9 mouse cellular contexts compared by ENCODE assay signal in the genomic region with DNA sequence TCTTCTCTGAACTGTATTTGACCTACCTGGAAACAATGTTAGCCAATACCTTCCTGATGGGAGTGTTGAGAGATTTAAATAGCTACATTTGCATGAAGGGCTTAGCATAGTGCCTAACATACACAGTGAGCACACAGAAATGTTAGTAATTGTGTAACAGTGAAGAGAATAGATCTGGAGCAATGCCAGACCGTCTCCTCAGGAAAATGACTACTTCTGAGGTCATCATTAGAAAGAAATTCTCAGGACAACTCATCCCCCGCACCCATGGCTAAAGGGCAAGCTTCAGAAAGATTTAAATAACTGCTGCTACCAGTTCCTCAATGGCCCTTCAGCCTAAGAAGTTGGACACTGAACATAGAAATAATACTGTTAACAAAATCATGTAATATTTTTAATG.
"Had no signal": no experiment of that assay in that cellular context is flagged by ENCODE, and none has a peak within 500 bp of the region (broad histone marks: within the 10 kb centered on the region; RNA-seq: fewer than 3 reads in every experiment).

No protein-coding gene starts in this region.

- H3K27ac ChIP-seq: left cerebral cortex, adult 2 months; limb, embryonic 10.5 days; liver, embryonic 12.5 days; lung, embryonic 15.5 days; midbrain, embryonic 12.5 days had no signal

- DNase-seq: kidney, postnatal 14 days; lung, postnatal 14 days; right cerebral cortex, postnatal 14 days; thymus, postnatal 36 days had no signal

- H3K4me3 ChIP-seq: left cerebral cortex, adult 2 months; limb, embryonic 10.5 days; liver, embryonic 12.5 days; lung, embryonic 15.5 days; midbrain, embryonic 12.5 days had no signal

- H3K27me3 ChIP-seq: liver, embryonic 12.5 days; lung, embryonic 15.5 days; midbrain, embryonic 12.5 days had no signal

- H3K9me3 ChIP-seq: limb, embryonic 10.5 days; liver, embryonic 12.5 days; lung, embryonic 15.5 days; midbrain, embryonic 12.5 days had no signal

- H3K4me1 ChIP-seq: limb, embryonic 10.5 days; liver, embryonic 12.5 days; lung, embryonic 15.5 days; midbrain, embryonic 12.5 days had no signal

- H3K36me3 ChIP-seq: limb, embryonic 10.5 days; liver, embryonic 12.5 days; lung, embryonic 15.5 days; midbrain, embryonic 12.5 days had no signal
